Mouse (Mus musculus): ENCODE measurements around the gene Mknk1.

Gene Mknk1

GRCm38 (mm10) chr4:115846656-115847055 is 7.7 kb downstream of the Mknk1 start:
- DNase-seq (ENCODE audit: low read depth, low spot score), result no peak

GRCm38 (mm10) chr4:115847377-115847776 is 8.4 kb downstream of the Mknk1 start:
- no peak for DNase-seq (ENCODE audit: low read depth, low spot score)

GRCm38 (mm10) chr4:115848083-115848482 is 9.1 kb downstream of the Mknk1 start:
- DNase-seq (ENCODE audit: low read depth, low spot score), result no peak

- DNase-seq (ENCODE audit: low read depth, low spot score), result peak; percentile 82
Observed at GRCm38 (mm10) chr4:115848990-115849677, 10.1 kb downstream of the Mknk1 start.

GRCm38 (mm10) chr4:115850111-115850510 is 11.1 kb downstream of the Mknk1 start:
- DNase-seq (ENCODE audit: low read depth, low spot score), result no peak

- DNase-seq (ENCODE audit: low read depth, low spot score), result no peak
Observed at GRCm38 (mm10) chr4:115850631-115851030, 11.6 kb downstream of the Mknk1 start.

GRCm38 (mm10) chr4:115851569-115851968 is 12.6 kb downstream of the Mknk1 start:
- DNase-seq (ENCODE audit: low read depth, low spot score), result no peak

GRCm38 (mm10) chr4:115855100-115855499 is 16.1 kb downstream of the Mknk1 start:
- no peak for DNase-seq (ENCODE audit: low read depth, low spot score)

- no peak for DNase-seq (ENCODE audit: low read depth, low spot score)
Observed at GRCm38 (mm10) chr4:115855609-115856008, 16.6 kb downstream of the Mknk1 start.

- DNase-seq (ENCODE audit: low read depth, low spot score), result peak; percentile 72
Observed at GRCm38 (mm10) chr4:115856282-115856681, 17.3 kb downstream of the Mknk1 start.

GRCm38 (mm10) chr4:115857293-115857883 is 18.4 kb downstream of the Mknk1 start:
- no peak for DNase-seq (ENCODE audit: low read depth, low spot score)

GRCm38 (mm10) chr4:115863352-115863751 is 24.4 kb downstream of the Mknk1 start:
- no peak for DNase-seq (ENCODE audit: low read depth, low spot score)

- no peak for DNase-seq (ENCODE audit: low read depth, low spot score)
Observed at GRCm38 (mm10) chr4:115863880-115864279, 24.9 kb downstream of the Mknk1 start.

- no peak for DNase-seq (ENCODE audit: low read depth, low spot score)
Observed at GRCm38 (mm10) chr4:115869512-115870210, 30.7 kb downstream of the Mknk1 start.

- DNase-seq (ENCODE audit: low read depth, low spot score), result no peak
Observed at GRCm38 (mm10) chr4:115873231-115873630, 34.2 kb downstream of the Mknk1 start.

- no peak for DNase-seq (ENCODE audit: low read depth, low spot score)
Observed at GRCm38 (mm10) chr4:115878216-115878678, 39.2 kb downstream of the Mknk1 start.

GRCm38 (mm10) chr4:115878828-115879227 is 39.8 kb downstream of the Mknk1 start:
- DNase-seq (ENCODE audit: low read depth, low spot score), result no peak

- DNase-seq (ENCODE audit: low read depth, low spot score), result no peak
Observed at GRCm38 (mm10) chr4:115881183-115881582, 42.2 kb downstream of the Mknk1 start.

- no peak for DNase-seq (ENCODE audit: low read depth, low spot score)
Observed at GRCm38 (mm10) chr4:115882195-115882594, 43.2 kb downstream of the Mknk1 start.

- no peak for DNase-seq (ENCODE audit: low read depth, low spot score)
Observed at GRCm38 (mm10) chr4:115884022-115884421, 45.0 kb downstream of the Mknk1 start, which contains the start of gene Kncn. TSS of gene Kncn (plus strand) at chr4:115884400.

GRCm38 (mm10) chr4:115885846-115886245 is 46.8 kb downstream of the Mknk1 start:
- no peak for DNase-seq (ENCODE audit: low read depth, low spot score)

GRCm38 (mm10) chr4:115886875-115887274 is 47.9 kb downstream of the Mknk1 start:
- no peak for DNase-seq (ENCODE audit: low read depth, low spot score)

- no peak for DNase-seq (ENCODE audit: low read depth, low spot score)
Observed at GRCm38 (mm10) chr4:115890066-115890465, 51.1 kb downstream of the Mknk1 start.

Data from c-Kit-negative CD71-positive TER-119-positive erythroid progenitor cells, embryonic 14.5 days (primary cell).